In the genomic region with DNA sequence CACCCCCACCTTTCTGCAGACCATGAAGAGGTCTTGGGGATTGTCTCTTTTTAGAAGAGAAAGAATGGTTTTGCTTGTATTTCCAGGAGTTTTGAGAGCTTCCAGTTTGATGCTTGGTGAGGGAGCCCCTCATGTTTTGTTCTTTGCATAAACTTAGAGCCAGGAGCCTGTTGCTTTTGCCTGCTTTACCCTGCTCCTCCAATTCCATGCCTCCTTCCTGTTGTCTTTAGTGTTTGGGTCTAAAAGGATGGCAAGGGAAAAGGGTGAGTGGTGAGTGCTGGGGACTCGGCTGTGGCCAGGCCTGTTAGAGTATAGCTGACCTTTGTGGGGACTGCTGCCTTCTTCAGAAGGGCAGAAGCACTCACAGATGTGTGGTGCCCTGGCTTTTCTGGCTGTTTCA, we compare ENCODE assay signal across 7 mouse cellular contexts. TPM values are rescaled to one million over a fixed set of nuclear protein-coding genes. Genes with fewer than 3 reads are reported as not detected.
DNase-seq lines count a peak whose midpoint lies in the region; ATAC-seq and TF ChIP-seq lines count a peak whose summit lies in the region.

No protein-coding gene starts in this region.

- 0% methylated on average over 1 of the region's 1 CpGs for WGBS in forebrain, embryonic 13.5 days
- 4% methylated on average over 1 of the region's 1 CpGs for WGBS in limb, embryonic 15.5 days
- WGBS in stomach, embryonic 16.5 days: 3% methylated on average over 1 of the region's 1 CpGs

- H3K36me3 ChIP-seq in testis, adult 2 months (ENCODE audit: control insufficient read depth, insufficient read depth, low read length): no peaks in the 10 kb centered on the region
- no peaks in the 10 kb centered on the region for H3K36me3 ChIP-seq in forebrain, embryonic 13.5 days (ENCODE audit: poor library complexity, severe bottlenecking)
- no peaks in the 10 kb centered on the region for H3K36me3 ChIP-seq in limb, embryonic 15.5 days
- no peaks in the 10 kb centered on the region for H3K36me3 ChIP-seq in stomach, embryonic 16.5 days (ENCODE audit: control insufficient read depth, insufficient read depth, low read length)

- peak overlapping the region; percentile 87 for H3K4me2 ChIP-seq in forebrain, embryonic 13.5 days
- peak overlapping the region; percentile 77 for H3K4me2 ChIP-seq in limb, embryonic 15.5 days
- peak overlapping the region; percentile 95 for H3K4me2 ChIP-seq in stomach, embryonic 16.5 days (ENCODE audit: low read depth, low read length)

- peaks cover 7% of the 10 kb centered on the region for H3K4me1 ChIP-seq in testis, adult 2 months (ENCODE audit: control insufficient read depth, insufficient read depth, low read length)
- peaks cover 60% of the 10 kb centered on the region for H3K4me1 ChIP-seq in forebrain, embryonic 13.5 days
- H3K4me1 ChIP-seq in limb, embryonic 15.5 days: peaks cover 46% of the 10 kb centered on the region
- peaks cover 39% of the 10 kb centered on the region for H3K4me1 ChIP-seq in stomach, embryonic 16.5 days (ENCODE audit: control insufficient read depth, insufficient read depth, low read length)

- H3K9me3 ChIP-seq in forebrain, embryonic 13.5 days (replicated peaks): no peaks in the 10 kb centered on the region
- H3K9me3 ChIP-seq in limb, embryonic 15.5 days: no peaks in the 10 kb centered on the region
- no peaks in the 10 kb centered on the region for H3K9me3 ChIP-seq in stomach, embryonic 16.5 days (replicated peaks; ENCODE audit: control insufficient read depth, low read length)

- peak overlapping the region; percentile 92 for H3K9ac ChIP-seq in forebrain, embryonic 13.5 days
- H3K9ac ChIP-seq in limb, embryonic 15.5 days: peak overlapping the region; percentile 98
- peak overlapping the region; percentile 88 for H3K9ac ChIP-seq in stomach, embryonic 16.5 days (ENCODE audit: low read length)

- no peak for DNase-seq in testis, postnatal 10 days (ENCODE audit: low spot score)
- no peak for DNase-seq in layer of hippocampus, adult 18-20 months (ENCODE audit: low spot score in 2 of 2)
- no peak for DNase-seq in layer of hippocampus, adult 9-11 months

- no peak for TF ChIP-seq CTCF in testis, adult 2 months (IDR thresholded peaks at IDR 0.05; ENCODE audit: control insufficient read depth, insufficient read depth, insufficient replicate concordance, low read depth, low read length)

- H3K27ac ChIP-seq in testis, adult 2 months (ENCODE audit: control insufficient read depth, insufficient read depth, low read depth, low read length): peak overlapping the region; percentile 86
- H3K27ac ChIP-seq in forebrain, embryonic 13.5 days: peak overlapping the region; percentile 67; the same call in 1 of the 2 replicates
- peak overlapping the region; percentile 96 for H3K27ac ChIP-seq in limb, embryonic 15.5 days
- H3K27ac ChIP-seq in stomach, embryonic 16.5 days (ENCODE audit: low read length): peak overlapping the region; percentile 95

- no peaks in the 10 kb centered on the region for H3K27me3 ChIP-seq in testis, adult 2 months (ENCODE audit: control insufficient read depth, insufficient read depth, low read length)
- no peaks in the 10 kb centered on the region for H3K27me3 ChIP-seq in forebrain, embryonic 13.5 days
- H3K27me3 ChIP-seq in limb, embryonic 15.5 days: no peaks in the 10 kb centered on the region
- no peaks in the 10 kb centered on the region for H3K27me3 ChIP-seq in stomach, embryonic 16.5 days (ENCODE audit: control insufficient read depth, insufficient read depth, low read length)

- no peak for ATAC-seq in forebrain, embryonic 13.5 days
- no peak for ATAC-seq in limb, embryonic 15.5 days (ENCODE audit: insufficient number of reproducible peaks, low FRiP score, low TSS enrichment, low read depth)
- no peak for ATAC-seq in stomach, embryonic 16.5 days (ENCODE audit: insufficient read depth, low FRiP score)

- no peak for TF ChIP-seq POLR2A in testis, adult 2 months (IDR thresholded peaks at IDR 0.05; ENCODE audit: control insufficient read depth, low read depth, low read length)

- H3K4me3 ChIP-seq in testis, adult 2 months (ENCODE audit: control insufficient read depth, low read depth, low read length): peak overlapping the region; percentile 87
- peak overlapping the region; percentile 65 for H3K4me3 ChIP-seq in forebrain, embryonic 13.5 days
- H3K4me3 ChIP-seq in limb, embryonic 15.5 days: peak overlapping the region; percentile 83
- H3K4me3 ChIP-seq in stomach, embryonic 16.5 days (replicated peaks; ENCODE audit: low read length): peak overlapping the region; percentile 68

RNA-seq across cellular contexts. Expression of a gene that starts 49.9 kb away (rescaled TPM):
- polyA plus RNA-seq in testis, adult 2 months (2012; rRNA removed): 0.02 TPM in 1 of 2 replicates, not detected in the other
- polyA plus RNA-seq in forebrain, embryonic 13.5 days (2015; fragmentation: Nextera tagmentation; extraction: Ambion mirVana): 0.13 and 0.19 TPM in 2 replicates
- polyA plus RNA-seq in limb, embryonic 15.5 days (2015; fragmentation: Nextera tagmentation; extraction: Ambion mirVana): 0.14 TPM in 1 of 2 replicates, not detected in the other
- polyA plus RNA-seq in stomach, embryonic 16.5 days (2015; fragmentation: Nextera tagmentation; extraction: Ambion mirVana): 0.10 TPM in 1 of 2 replicates, not detected in the other
- total RNA-seq in layer of hippocampus, adult 18-20 months (2021): not detected
